Mouse (Mus musculus) liver, embryonic 12.5 days (tissue): ENCODE data around the gene Trim40. TPM values are rescaled to one million over a fixed set of nuclear protein-coding genes. Genes with fewer than 3 reads are reported as not detected.
"Not testable (repeated sequence)": the region's sequence is repeated elsewhere in the genome, so short reads cannot be mapped to it uniquely, and the experiment has no call there.

ENCODE experiments used
- ATAC-seq: fragments of 200-750 bp; cut with Nextera tagmentation; 2 replicates; pipeline ENCODE4 v1.8.0; 2017; ENCODE audit warnings: moderate number of reproducible peaks, mild to moderate bottlenecking, moderate library complexity
- H3K27ac ChIP-seq: fragments of 300-500 bp; sonication (generic); 2 replicates; pipeline ENCODE4 v1.5.1; 2016; ENCODE audit warnings: mild to moderate bottlenecking
- H3K27me3 ChIP-seq: fragments of 300-500 bp; sonication (generic); replicated peaks from 2 replicates; pipeline ENCODE4 v1.6.1; 2016; ENCODE audit warnings: mild to moderate bottlenecking, moderate library complexity
- H3K36me3 ChIP-seq: fragments of 300-500 bp; sonication (generic); 2 replicates; pipeline ENCODE4 v1.6.1; 2016; ENCODE audit warnings: mild to moderate bottlenecking, moderate library complexity
- H3K4me1 ChIP-seq: fragments of 300-500 bp; sonication (generic); 2 replicates; pipeline ENCODE4 v1.6.1; 2016
- H3K4me2 ChIP-seq: fragments of 300-500 bp; sonication (generic); 2 replicates; pipeline ENCODE4 v1.6.1; 2016; ENCODE audit warnings: mild to moderate bottlenecking, moderate library complexity
- H3K4me3 ChIP-seq: fragments of 300-500 bp; sonication (generic); 2 replicates; pipeline ENCODE4 v1.5.1; 2016; ENCODE audit warnings: mild to moderate bottlenecking, moderate library complexity
- H3K9ac ChIP-seq: fragments of 300-500 bp; sonication (generic); 2 replicates; pipeline ENCODE4 v1.6.1; 2016; ENCODE audit warnings: mild to moderate bottlenecking, moderate library complexity
- H3K9me3 ChIP-seq: fragments of 300-500 bp; sonication (generic); replicated peaks from 2 replicates; pipeline ENCODE4 v1.6.1; 2016; ENCODE audit warnings: mild to moderate bottlenecking, moderate library complexity
- WGBS: fragments of 180-500 bp; shearing (Covaris S2); methylation state at CpG from one replicate; pipeline ENCODE4 v1.1.7; 2016; ENCODE audit not compliant: insufficient replicate concordance; 5-methylcytosine and 5-hydroxymethylcytosine counted together
- polyA plus RNA-seq: library from polyadenylated mRNA; unstranded; fragments of >200 nt; fragmentation: Nextera tagmentation; extraction: Ambion mirVana; gene quantifications from 2 replicates; pipeline ENCODE4 v1.2.1, GENCODE M21; 2016

Gene Trim40
- polyA plus RNA-seq, 1 experiment from 2014 or later = not detected

- Histone ChIP-seq H3K36me3 (no peaks in the 10 kb centered on the region), H3K4me1 (no peaks in the 10 kb centered on the region), H3K4me2 (no peak overlapping the region), H3K4me3 (no peak overlapping the region), H3K27ac (no peak overlapping the region), H3K9me3 (no peaks in the 10 kb centered on the region), H3K27me3 (peaks cover 40% of the 10 kb centered on the region), H3K9ac (no peak overlapping the region)
- WGBS = 54% methylated on average over 2 of the region's 2 CpGs
- ATAC-seq = no peak
Observed at GRCm38 (mm10) chr17:36912031-36912430, 22.1 kb upstream of the Trim40 start.

DNA sequence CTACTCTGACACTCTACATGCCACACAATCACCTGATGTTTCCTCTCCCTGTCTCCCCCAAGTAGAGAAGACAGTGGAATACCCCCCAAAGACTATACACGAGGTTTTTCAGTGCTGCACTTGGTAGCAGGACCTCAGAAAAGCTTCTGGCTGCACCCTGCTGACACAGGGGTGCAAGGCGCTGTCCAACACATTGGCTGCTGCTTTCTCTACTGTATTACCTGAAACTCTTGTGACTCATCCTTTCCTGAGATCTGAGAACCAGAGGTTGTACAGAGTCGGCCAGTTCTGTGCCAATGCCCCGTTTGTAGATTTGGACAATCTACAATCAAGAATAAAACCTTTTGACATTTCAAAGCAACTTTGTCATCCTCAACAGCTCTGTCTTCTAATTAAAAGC lies 19.9 kb upstream of the Trim40 start:
- no peak overlapping the region for H3K4me3 ChIP-seq
- WGBS = 36% methylated on average over 4 of the region's 4 CpGs
- H3K4me2 ChIP-seq = no peak overlapping the region
- no peak overlapping the region for H3K27ac ChIP-seq
- H3K27me3 ChIP-seq = peaks cover 43% of the 10 kb centered on the region
- no peaks in the 10 kb centered on the region for H3K9me3 ChIP-seq
- ATAC-seq = no peak
- H3K9ac ChIP-seq = no peak overlapping the region
- H3K36me3 ChIP-seq = no peaks in the 10 kb centered on the region
- no peaks in the 10 kb centered on the region for H3K4me1 ChIP-seq

- ATAC-seq = no peak
- WGBS = 34% methylated on average over 1 of the region's 1 CpGs
- no peak overlapping the region for H3K27ac ChIP-seq
- no peak overlapping the region for H3K4me2 ChIP-seq
- H3K9ac ChIP-seq = no peak overlapping the region
- no peak overlapping the region for H3K4me3 ChIP-seq
- no peaks in the 10 kb centered on the region for H3K36me3 ChIP-seq
- H3K4me1 ChIP-seq = no peaks in the 10 kb centered on the region
- peaks cover 44% of the 10 kb centered on the region for H3K27me3 ChIP-seq
- no peaks in the 10 kb centered on the region for H3K9me3 ChIP-seq
Observed at GRCm38 (mm10) chr17:36908235-36908634, 18.3 kb upstream of the Trim40 start.

DNA sequence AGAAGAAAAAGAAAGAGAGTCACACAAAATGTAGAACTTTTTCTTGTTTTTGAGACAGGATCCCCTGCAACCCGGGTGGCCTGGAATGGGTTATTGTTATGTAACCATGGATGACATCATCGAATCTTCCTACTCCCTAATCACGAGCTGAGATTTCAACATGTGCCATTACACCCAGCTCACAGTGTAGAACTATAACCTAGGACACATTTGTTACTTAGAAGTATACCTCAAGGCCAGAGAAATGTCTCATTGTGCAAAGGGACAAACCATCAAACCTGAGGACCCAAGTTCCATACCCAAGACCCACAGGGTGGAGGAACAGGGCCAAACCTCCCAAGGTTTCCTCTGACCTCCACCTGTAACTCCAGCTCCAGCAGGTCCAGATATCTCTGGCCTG lies 13.7 kb upstream of the Trim40 start:
- no peaks in the 10 kb centered on the region for H3K36me3 ChIP-seq
- no peak for ATAC-seq
- H3K9ac ChIP-seq = no peak overlapping the region
- no peaks in the 10 kb centered on the region for H3K9me3 ChIP-seq
- no peak overlapping the region for H3K27ac ChIP-seq
- 40% methylated on average over 3 of the region's 3 CpGs for WGBS
- peaks cover 38% of the 10 kb centered on the region for H3K27me3 ChIP-seq
- H3K4me3 ChIP-seq = no peak overlapping the region
- H3K4me1 ChIP-seq = no peaks in the 10 kb centered on the region
- no peak overlapping the region for H3K4me2 ChIP-seq

- Histone ChIP-seq H3K27me3 (peaks cover 40% of the 10 kb centered on the region), H3K4me2 (no peak overlapping the region), H3K4me3 (no peak overlapping the region), H3K9ac (no peak overlapping the region), H3K27ac (no peak overlapping the region), H3K9me3 (no peaks in the 10 kb centered on the region), H3K4me1 (no peaks in the 10 kb centered on the region), H3K36me3 (no peaks in the 10 kb centered on the region)
- 26% methylated on average over 1 of the region's 1 CpGs for WGBS
- no peak for ATAC-seq
Observed at GRCm38 (mm10) chr17:36900691-36901090, 10.8 kb upstream of the Trim40 start.

- Histone ChIP-seq H3K4me3 (no peak overlapping the region), H3K36me3 (no peaks in the 10 kb centered on the region), H3K27ac (no peak overlapping the region), H3K9me3 (no peaks in the 10 kb centered on the region), H3K4me1 (no peaks in the 10 kb centered on the region), H3K9ac (no peak overlapping the region), H3K27me3 (peaks cover 34% of the 10 kb centered on the region), H3K4me2 (no peak overlapping the region)
- 68% methylated on average over 5 of the region's 5 CpGs for WGBS
- ATAC-seq = no peak
Observed at GRCm38 (mm10) chr17:36900001-36900400, 10.1 kb upstream of the Trim40 start.

GRCm38 (mm10) chr17:36899376-36899775 lies 9.5 kb upstream of the Trim40 start:
- H3K27ac ChIP-seq = no peak overlapping the region
- no peaks in the 10 kb centered on the region for H3K36me3 ChIP-seq
- no peak overlapping the region for H3K4me3 ChIP-seq
- no peaks in the 10 kb centered on the region for H3K4me1 ChIP-seq
- no peak overlapping the region for H3K9ac ChIP-seq
- no peak for ATAC-seq
- H3K4me2 ChIP-seq = no peak overlapping the region
- H3K9me3 ChIP-seq = no peaks in the 10 kb centered on the region
- whole genome bisulfite sequencing = 60% methylated on average over 4 of the region's 4 CpGs
- H3K27me3 ChIP-seq = peaks cover 39% of the 10 kb centered on the region

GRCm38 (mm10) chr17:36897552-36898205 lies 7.8 kb upstream of the Trim40 start, which contains the start of gene Trim31:
Trim31 (plus strand) TSS chr17:36898118.
- H3K27me3 ChIP-seq = peaks cover 38% of the 10 kb centered on the region
- 43% methylated on average over 6 of the region's 6 CpGs for WGBS
- ATAC-seq = no peak
- H3K4me1 ChIP-seq = peaks cover 8% of the 10 kb centered on the region; the same call in 1 of the 2 replicates
- H3K27ac ChIP-seq = no peak within 1 kb of the TSS
- H3K4me2 ChIP-seq = no peak within 1 kb of the TSS
- H3K9me3 ChIP-seq = no peaks in the 10 kb centered on the region
- no peak within 1 kb of the TSS for H3K4me3 ChIP-seq
- no peak within 1 kb of the TSS for H3K9ac ChIP-seq
- H3K36me3 ChIP-seq = no peaks in the 10 kb centered on the region

DNA sequence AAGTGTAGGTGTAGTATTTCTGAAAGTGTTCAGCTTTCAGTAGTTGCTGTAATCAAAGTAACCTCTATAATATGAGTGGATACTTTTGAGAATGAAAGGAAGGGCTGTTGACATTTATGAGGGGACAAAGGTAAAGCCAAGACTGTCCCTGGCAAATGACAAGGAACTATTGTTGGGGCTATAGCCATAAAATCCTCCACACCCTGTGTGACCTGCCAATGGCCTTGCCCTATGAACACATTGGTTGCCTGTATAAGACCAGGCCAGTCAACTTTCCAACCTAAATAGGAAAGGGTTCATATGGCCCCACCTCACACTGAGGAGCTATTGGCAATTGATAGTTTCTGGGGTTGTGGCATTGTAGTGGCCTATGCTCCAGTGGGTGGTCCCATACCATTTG lies 7.1 kb upstream of the Trim40 start:
- ATAC-seq = no peak
- no peak overlapping the region for H3K27ac ChIP-seq

GRCm38 (mm10) chr17:36896583-36896982 lies 6.7 kb upstream of the Trim40 start:
- ATAC-seq = no peak
- WGBS = 67% methylated on average over 1 of the region's 1 CpGs
- Histone ChIP-seq H3K4me1 (peaks cover 8% of the 10 kb centered on the region; the same call in 1 of the 2 replicates), H3K27me3 (peaks cover 43% of the 10 kb centered on the region), H3K9me3 (no peaks in the 10 kb centered on the region), H3K27ac (no peak overlapping the region), H3K4me3 (no peak overlapping the region), H3K36me3 (no peaks in the 10 kb centered on the region), H3K4me2 (no peak overlapping the region), H3K9ac (no peak overlapping the region)

More for the DNA sequence above, 7.1 kb upstream of the Trim40 start:
- Histone ChIP-seq H3K9ac (no peak overlapping the region), H3K4me1 (peaks cover 8% of the 10 kb centered on the region; the same call in 1 of the 2 replicates), H3K9me3 (no peaks in the 10 kb centered on the region), H3K36me3 (no peaks in the 10 kb centered on the region), H3K27me3 (peaks cover 41% of the 10 kb centered on the region), H3K4me3 (no peak overlapping the region), H3K4me2 (no peak overlapping the region)

GRCm38 (mm10) chr17:36893387-36893786 lies 3.5 kb upstream of the Trim40 start:
- H3K27ac ChIP-seq = no peak overlapping the region
- H3K9ac ChIP-seq = no peak overlapping the region

DNA sequence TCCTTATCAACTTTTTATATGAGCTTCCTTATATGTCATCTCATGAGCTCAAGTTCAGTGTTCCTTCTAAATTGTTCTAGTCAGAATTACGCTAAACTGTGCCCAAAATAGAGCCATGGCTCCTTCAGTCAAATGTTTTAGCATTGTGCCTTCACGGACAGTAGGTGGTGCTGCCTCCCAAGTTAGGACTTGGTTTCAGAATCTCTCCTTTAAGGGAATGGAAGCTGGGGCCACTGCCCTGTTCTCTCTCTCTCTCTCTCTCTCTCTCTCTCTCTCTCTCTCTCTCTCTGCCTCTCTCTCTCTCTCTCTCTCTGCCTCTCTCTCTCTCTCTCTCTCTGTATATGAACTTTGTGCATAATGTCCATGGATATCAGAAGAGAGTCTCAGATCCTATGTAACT lies 2.4 kb upstream of the Trim40 start:
- Histone ChIP-seq H3K4me1 (peaks cover 8% of the 10 kb centered on the region; the same call in 1 of the 2 replicates), H3K4me2 (no peak overlapping the region), H3K36me3 (no peaks in the 10 kb centered on the region), H3K27me3 (peaks cover 57% of the 10 kb centered on the region), H3K27ac (no peak overlapping the region), H3K9me3 (no peaks in the 10 kb centered on the region), H3K9ac (0 out of 2 replicates have a peak overlapping the region, but pooled peaks have one; percentile 6), H3K4me3 (no peak overlapping the region)
- ATAC-seq = 0 out of 2 replicates have a peak, but pooled peaks have one; percentile 37
- WGBS = 12% methylated on average over 2 of the region's 2 CpGs

More at GRCm38 (mm10) chr17:36893387-36893786, 3.5 kb upstream of the Trim40 start:
- no peak for ATAC-seq
- Histone ChIP-seq H3K4me2 (no peak overlapping the region), H3K4me1 (peaks cover 8% of the 10 kb centered on the region; the same call in 1 of the 2 replicates), H3K36me3 (no peaks in the 10 kb centered on the region), H3K4me3 (no peak overlapping the region), H3K27me3 (peaks cover 60% of the 10 kb centered on the region), H3K9me3 (no peaks in the 10 kb centered on the region)
- 15% methylated on average over 5 of the region's 5 CpGs for WGBS

- not testable (repeated sequence) for H3K4me3 ChIP-seq, H3K9ac ChIP-seq, H3K9me3 ChIP-seq, H3K4me2 ChIP-seq, H3K4me1 ChIP-seq, H3K36me3 ChIP-seq, H3K27ac ChIP-seq, ATAC-seq
- peaks cover 53% of the 10 kb centered on the region for H3K27me3 ChIP-seq
- 86% methylated on average over 1 of the region's 1 CpGs for WGBS
Observed at GRCm38 (mm10) chr17:36891496-36891895, 1.6 kb upstream of the Trim40 start.
